ENCODE assay signal across 8 mouse cellular contexts in the genomic region with DNA sequence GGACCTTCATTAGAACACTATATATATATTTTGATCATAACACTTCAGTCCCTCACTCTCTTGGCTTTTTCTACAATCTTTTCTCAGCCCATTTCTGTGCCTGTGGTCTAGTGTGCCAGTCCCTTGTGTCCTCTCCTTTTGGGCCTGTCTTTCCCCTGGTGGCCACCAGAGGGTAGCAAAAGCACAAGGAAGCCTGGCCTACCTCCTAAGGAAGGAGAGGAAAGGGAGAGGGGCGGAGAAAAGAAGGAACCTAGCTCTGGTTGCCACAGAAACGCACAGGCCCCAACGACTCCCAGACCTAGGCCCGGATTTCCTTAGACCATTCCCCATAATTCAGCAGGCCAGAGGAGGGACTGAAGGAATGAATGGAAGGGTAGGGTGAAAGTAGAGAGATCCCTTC. TPM values are rescaled to one million over a fixed set of nuclear protein-coding genes. Genes with fewer than 3 reads are reported as not detected.
DNase-seq lines count a peak whose midpoint lies in the region; ATAC-seq and TF ChIP-seq lines count a peak whose summit lies in the region.

No protein-coding gene starts in this region.

- ATAC-seq in liver, embryonic 12.5 days = no peak
- peak; percentile 30; the same call in 1 of the 2 replicates for ATAC-seq in intestine, postnatal 0 days
- ATAC-seq in midbrain, embryonic 13.5 days = peak; percentile 51

- no peak overlapping the region for H3K4me2 ChIP-seq in liver, embryonic 12.5 days
- peak overlapping the region; percentile 68 for H3K4me2 ChIP-seq in intestine, postnatal 0 days (replicated peaks; ENCODE audit: low read depth)
- H3K4me2 ChIP-seq in midbrain, embryonic 13.5 days (replicated peaks) = peak overlapping the region; percentile 60

- H3K4me3 ChIP-seq in liver, embryonic 12.5 days = no peak overlapping the region
- H3K4me3 ChIP-seq in embryonic facial prominence, embryonic 10.5 days = peak overlapping the region; percentile 58
- peak overlapping the region; percentile 2; the same call in 1 of the 2 replicates for H3K4me3 ChIP-seq in intestine, postnatal 0 days (ENCODE audit: low read depth, low read length)
- H3K4me3 ChIP-seq in midbrain, embryonic 13.5 days (replicated peaks) = peak overlapping the region; percentile 12
- no peak overlapping the region for H3K4me3 ChIP-seq in small intestine, adult 2 months (ENCODE audit: low read depth, low read length)

- H3K9me3 ChIP-seq in liver, embryonic 12.5 days (replicated peaks) = no peaks in the 10 kb centered on the region
- H3K9me3 ChIP-seq in embryonic facial prominence, embryonic 10.5 days = no peaks in the 10 kb centered on the region; the same call in 1 of the 2 replicates
- no peaks in the 10 kb centered on the region for H3K9me3 ChIP-seq in intestine, postnatal 0 days (ENCODE audit: control insufficient read depth)
- H3K9me3 ChIP-seq in midbrain, embryonic 13.5 days = no peaks in the 10 kb centered on the region

- no peaks in the 10 kb centered on the region for H3K36me3 ChIP-seq in liver, embryonic 12.5 days
- no peaks in the 10 kb centered on the region for H3K36me3 ChIP-seq in embryonic facial prominence, embryonic 10.5 days (replicated peaks)
- H3K36me3 ChIP-seq in intestine, postnatal 0 days (ENCODE audit: control insufficient read depth, insufficient read depth) = no peaks in the 10 kb centered on the region
- H3K36me3 ChIP-seq in midbrain, embryonic 13.5 days = peaks cover 16% of the 10 kb centered on the region
- no peaks in the 10 kb centered on the region for H3K36me3 ChIP-seq in small intestine, adult 2 months (ENCODE audit: control insufficient read depth, insufficient read depth, low read length)

- no peak overlapping the region for H3K9ac ChIP-seq in liver, embryonic 12.5 days
- no peak overlapping the region for H3K9ac ChIP-seq in intestine, postnatal 0 days (ENCODE audit: low read depth, low read length)
- 0 out of 2 replicates have a peak overlapping the region, but pooled peaks have one; percentile 19 for H3K9ac ChIP-seq in midbrain, embryonic 13.5 days (replicated peaks)

- no peak overlapping the region for H3K27ac ChIP-seq in liver, embryonic 12.5 days
- no peak overlapping the region for H3K27ac ChIP-seq in embryonic facial prominence, embryonic 10.5 days (replicated peaks)
- no peak overlapping the region for H3K27ac ChIP-seq in intestine, postnatal 0 days (ENCODE audit: low read depth, low read length)
- H3K27ac ChIP-seq in midbrain, embryonic 13.5 days = peak overlapping the region; percentile 44; the same call in 1 of the 2 replicates
- no peak overlapping the region for H3K27ac ChIP-seq in small intestine, adult 2 months (ENCODE audit: insufficient read depth, low read depth, low read length)

- TF ChIP-seq POLR2A in small intestine, adult 2 months (IDR thresholded peaks at IDR 0.05; ENCODE audit: low read depth, low read length) = no peak

- H3K4me1 ChIP-seq in liver, embryonic 12.5 days = peaks cover 41% of the 10 kb centered on the region
- peaks cover 76% of the 10 kb centered on the region for H3K4me1 ChIP-seq in embryonic facial prominence, embryonic 10.5 days
- peaks cover 17% of the 10 kb centered on the region; the same call in 1 of the 2 replicates for H3K4me1 ChIP-seq in intestine, postnatal 0 days (replicated peaks; ENCODE audit: control insufficient read depth, insufficient read depth, low read length)
- H3K4me1 ChIP-seq in midbrain, embryonic 13.5 days (replicated peaks) = peaks cover 71% of the 10 kb centered on the region
- H3K4me1 ChIP-seq in small intestine, adult 2 months (ENCODE audit: control insufficient read depth, insufficient read depth, insufficient read length, low read length) = peaks cover 28% of the 10 kb centered on the region

- peaks cover 82% of the 10 kb centered on the region for H3K27me3 ChIP-seq in liver, embryonic 12.5 days (replicated peaks)
- peaks cover 65% of the 10 kb centered on the region for H3K27me3 ChIP-seq in embryonic facial prominence, embryonic 10.5 days (replicated peaks; ENCODE audit: low read depth, poor library complexity, severe bottlenecking)
- peaks cover 38% of the 10 kb centered on the region for H3K27me3 ChIP-seq in intestine, postnatal 0 days (replicated peaks; ENCODE audit: control insufficient read depth, insufficient read depth, low read length)
- H3K27me3 ChIP-seq in midbrain, embryonic 13.5 days = peaks cover 56% of the 10 kb centered on the region
- peaks cover 31% of the 10 kb centered on the region for H3K27me3 ChIP-seq in small intestine, adult 2 months (ENCODE audit: control insufficient read depth, insufficient read depth, low read length)

- intact Hi-C loops in left cerebral cortex, postnatal 36 days (cut with DNase I) = loop anchor here (5.0 to 10.0 kb wide), 4 partner anchors 35 to 540 kb away; a partner anchor contains a TSS

- DNase-seq in liver = peak; percentile 76
- DNase-seq in embryonic facial prominence, embryonic 10.5 days (ENCODE audit: low spot score) = peak; percentile 88
- peak; percentile 98 for DNase-seq in heart, adult 11 months
- peak; percentile 88 to 89 for DNase-seq in left cerebral cortex, postnatal 36 days (ENCODE audit: low spot score in 2 of 2)

- WGBS in liver, embryonic 12.5 days (ENCODE audit: insufficient replicate concordance) = 1% methylated on average over 4 of the region's 4 CpGs
- under 1% methylated on average over 4 of the region's 4 CpGs for WGBS in embryonic facial prominence, embryonic 10.5 days
- 5% methylated on average over 4 of the region's 4 CpGs for WGBS in intestine, postnatal 0 days
- WGBS in midbrain, embryonic 13.5 days = 0% methylated on average over 4 of the region's 4 CpGs
- WGBS in small intestine, adult 2 months = 3% methylated on average over 4 of the region's 4 CpGs

- peak; percentile 97 for TF ChIP-seq CTCF in intestine, postnatal 0 days (IDR thresholded peaks at IDR 0.05; ENCODE audit: low read depth)
- peak; percentile 88; the same call in 1 of the 2 replicates for TF ChIP-seq CTCF in small intestine, adult 2 months (IDR thresholded peaks at IDR 0.05; ENCODE audit: extremely low read depth, insufficient read length, insufficient replicate concordance, low read depth, low read length)

RNA-seq across cellular contexts. Expression of a gene that starts 5.9 kb away (rescaled TPM):
- polyA plus RNA-seq in liver, embryonic 12.5 days (2016; fragmentation: Nextera tagmentation; extraction: Ambion mirVana) = 0.65 and 1.0 TPM in 2 replicates
- polyA plus RNA-seq in embryonic facial prominence, embryonic 10.5 days (2016; fragmentation: Nextera tagmentation; extraction: Ambion mirVana) = 4.5 and 6.8 TPM in 2 replicates
- polyA plus RNA-seq in intestine, postnatal 0 days (2015; fragmentation: Nextera tagmentation; extraction: Ambion mirVana) = 1.4 and 1.6 TPM in 2 replicates
- total RNA-seq in left cerebral cortex, postnatal 36 days (2021) = 10 to 100 TPM; 50.4 to 59.5 TPM
- polyA plus RNA-seq in midbrain, embryonic 13.5 days (2015; fragmentation: Nextera tagmentation; extraction: Ambion mirVana) = 21.8 and 22.5 TPM in 2 replicates
- polyA plus RNA-seq in small intestine, adult 2 months (2012; rRNA removed) = 3.9 and 7.0 TPM in 2 replicates

RNA-seq across cellular contexts. Expression of a gene that starts 21.0 kb away (rescaled TPM):
- polyA plus RNA-seq in liver, embryonic 12.5 days (2016; fragmentation: Nextera tagmentation; extraction: Ambion mirVana) = 2.1 and 2.3 TPM in 2 replicates
- 37.3 and 40.8 TPM in 2 replicates for polyA plus RNA-seq in embryonic facial prominence, embryonic 10.5 days (2016; fragmentation: Nextera tagmentation; extraction: Ambion mirVana)
- polyA plus RNA-seq in intestine, postnatal 0 days (2015; fragmentation: Nextera tagmentation; extraction: Ambion mirVana) = 5.1 and 5.3 TPM in 2 replicates
- 1 to 10 TPM in 1 of 2 experiments, not detected in 1; 1.2 TPM for total RNA-seq in left cerebral cortex, postnatal 36 days (2021)
- 8.8 and 11.4 TPM in 2 replicates for polyA plus RNA-seq in midbrain, embryonic 13.5 days (2015; fragmentation: Nextera tagmentation; extraction: Ambion mirVana)
- polyA plus RNA-seq in small intestine, adult 2 months (2012; rRNA removed) = 11.6 and 20.0 TPM in 2 replicates

RNA-seq across cellular contexts. Expression of a gene that starts 33.0 kb away (rescaled TPM):
- polyA plus RNA-seq in liver, embryonic 12.5 days (2016; fragmentation: Nextera tagmentation; extraction: Ambion mirVana) = 14.1 and 14.5 TPM in 2 replicates
- polyA plus RNA-seq in embryonic facial prominence, embryonic 10.5 days (2016; fragmentation: Nextera tagmentation; extraction: Ambion mirVana) = 30.5 and 34.2 TPM in 2 replicates
- polyA plus RNA-seq in intestine, postnatal 0 days (2015; fragmentation: Nextera tagmentation; extraction: Ambion mirVana) = 33.9 and 37.0 TPM in 2 replicates
- total RNA-seq in left cerebral cortex, postnatal 36 days (2021) = 100 to 1,000 TPM in 1 of 2 experiments, 10 to 100 TPM in 1; 96.1 to 120 TPM
- 28.2 and 34.2 TPM in 2 replicates for polyA plus RNA-seq in midbrain, embryonic 13.5 days (2015; fragmentation: Nextera tagmentation; extraction: Ambion mirVana)
- 48.9 and 70.7 TPM in 2 replicates for polyA plus RNA-seq in small intestine, adult 2 months (2012; rRNA removed)

RNA-seq across cellular contexts. Expression of a gene that starts 35.9 kb away (rescaled TPM):
- 5.2 and 5.3 TPM in 2 replicates for polyA plus RNA-seq in liver, embryonic 12.5 days (2016; fragmentation: Nextera tagmentation; extraction: Ambion mirVana)
- polyA plus RNA-seq in embryonic facial prominence, embryonic 10.5 days (2016; fragmentation: Nextera tagmentation; extraction: Ambion mirVana) = 26.7 and 27.2 TPM in 2 replicates
- 50.7 and 69.8 TPM in 2 replicates for polyA plus RNA-seq in intestine, postnatal 0 days (2015; fragmentation: Nextera tagmentation; extraction: Ambion mirVana)
- 1 to 10 TPM; 4.2 to 7.4 TPM for total RNA-seq in left cerebral cortex, postnatal 36 days (2021)
- 9.7 and 10.7 TPM in 2 replicates for polyA plus RNA-seq in midbrain, embryonic 13.5 days (2015; fragmentation: Nextera tagmentation; extraction: Ambion mirVana)
- polyA plus RNA-seq in small intestine, adult 2 months (2012; rRNA removed) = 46.1 and 122 TPM in 2 replicates

RNA-seq across cellular contexts. Expression of a gene that starts 44.9 kb away (rescaled TPM):
- polyA plus RNA-seq in liver, embryonic 12.5 days (2016; fragmentation: Nextera tagmentation; extraction: Ambion mirVana) = 0.05 and 0.06 TPM in 2 replicates
- 0.09 and 0.15 TPM in 2 replicates for polyA plus RNA-seq in embryonic facial prominence, embryonic 10.5 days (2016; fragmentation: Nextera tagmentation; extraction: Ambion mirVana)
- 10.0 and 11.5 TPM in 2 replicates for polyA plus RNA-seq in intestine, postnatal 0 days (2015; fragmentation: Nextera tagmentation; extraction: Ambion mirVana)
- under 1 TPM; 0.23 to 0.39 TPM for total RNA-seq in left cerebral cortex, postnatal 36 days (2021)
- 0.19 and 0.24 TPM in 2 replicates for polyA plus RNA-seq in midbrain, embryonic 13.5 days (2015; fragmentation: Nextera tagmentation; extraction: Ambion mirVana)
- 0.93 and 1.2 TPM in 2 replicates for polyA plus RNA-seq in small intestine, adult 2 months (2012; rRNA removed)

Comparison
In these comparisons a context has a peak if more than half of its experiments do, and no peak if none do; other contexts are left out.
1. H3K4me3 ChIP-seq: peak in embryonic facial prominence, embryonic 10.5 days (single experiment), intestine, postnatal 0 days (single experiment) and midbrain, embryonic 13.5 days (single experiment); none in liver, embryonic 12.5 days (single experiment) and small intestine, adult 2 months (single experiment).
2. Peak in every context shown above with its lines, with median percentiles within 50 percentile points of each other: DNase-seq.